Mouse (Mus musculus) central nervous system, embryonic 11.5 days (tissue): ENCODE results near the gene Gm26992. TPM values are rescaled to one million over a fixed set of nuclear protein-coding genes. Genes with fewer than 3 reads are reported as not detected.

Experiments
- polyA plus RNA-seq: library from polyadenylated mRNA; depleted of rRNA; stranded (reverse); fragments of >200 nt; gene quantifications from 2 replicates; pipeline ENCODE4 v1.2.3, GENCODE M21; 2012; rRNA removed

Gm26992 gene
- 0.63 TPM in 1 of 2 replicates, not detected in the other for polyA plus RNA-seq

DNA sequence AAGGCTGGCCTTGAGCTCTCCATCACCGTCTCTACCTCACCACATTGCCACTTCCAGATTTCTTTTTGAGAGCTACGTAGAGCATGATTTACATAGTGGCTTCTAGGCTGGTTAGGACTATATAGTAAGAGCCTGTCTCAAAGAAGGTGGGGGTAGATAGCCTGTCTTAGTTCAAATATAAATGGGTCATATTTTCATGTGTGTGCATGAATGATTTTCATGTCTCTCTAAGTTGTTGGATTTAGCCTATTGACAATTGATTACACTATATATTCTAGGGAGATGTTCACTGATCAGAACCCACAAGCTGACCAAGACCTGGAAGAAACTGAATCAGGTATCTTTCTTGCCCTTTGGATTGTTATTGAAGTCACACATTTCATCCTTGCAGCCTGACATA is at the start of gene Gm26992:
Gene Gm26992 (plus strand): TSS at position 301 of the 400 bp plus-strand sequence.

DNA sequence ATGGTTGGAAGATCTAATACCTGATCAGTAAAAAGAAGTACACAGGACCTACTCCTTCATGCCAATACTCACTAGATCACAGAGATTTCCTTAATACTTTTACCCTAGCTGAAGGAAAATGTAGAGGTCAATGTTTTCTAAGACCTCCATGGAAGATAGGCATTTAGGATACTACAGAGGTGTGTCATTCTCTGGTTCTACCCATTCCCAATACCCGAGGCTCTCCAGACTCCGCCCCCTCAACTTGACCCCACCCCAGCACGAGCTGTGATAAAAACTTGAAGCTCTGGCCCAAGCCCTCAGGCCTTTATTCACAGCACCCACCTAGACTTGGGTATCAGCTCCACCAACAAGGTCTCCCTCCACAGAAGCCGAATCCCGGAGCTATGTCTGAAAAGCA is 7.6 kb upstream of the Gm26992 start, which contains the start of gene Tsx:
Gene Tsx (plus strand): TSS at position 301 of the 400 bp plus-strand sequence.

Other genes starting within 250 kb of the Gm26992 start
- 13.3 and 15.7 TPM in 2 replicates for gene Nap1l2, start 235.4 kb upstream of the Gm26992 start, polyA plus RNA-seq
- gene Cdx4, start 100.6 kb upstream of the Gm26992 start, polyA plus RNA-seq = not detected in 2 replicates
- gene Chic1, start 65.5 kb upstream of the Gm26992 start, polyA plus RNA-seq = 5.6 and 6.3 TPM in 2 replicates
- 0.99 and 1.5 TPM in 2 replicates for gene Tsx, start 7.5 kb upstream of the Gm26992 start, polyA plus RNA-seq
- not detected in 2 replicates for gene Zcchc13, start 208.6 kb downstream of the Gm26992 start, polyA plus RNA-seq